ENCODE assay signal across 15 mouse cellular contexts in genomic region chr11:51843898-51844297, GRCm38 (mm10). TPM values are rescaled to one million over a fixed set of nuclear protein-coding genes. Genes with fewer than 3 reads are reported as not detected.
DNase-seq lines count a peak whose midpoint lies in the region; ATAC-seq and TF ChIP-seq lines count a peak whose summit lies in the region.
"Had no signal": no experiment of that assay in that cellular context is flagged by ENCODE, and none has a peak within 500 bp of the region (broad histone marks: within the 10 kb centered on the region; RNA-seq: fewer than 3 reads in every experiment).

No protein-coding gene starts in this region.

- no peaks in the 10 kb centered on the region; a peak in 2 of 4 replicates for H3K36me3 ChIP-seq in MEL (ENCODE audit: control insufficient read depth in 1 of 2, insufficient read depth in 2 of 2, low read length in 2 of 2)
- H3K36me3 ChIP-seq in limb, embryonic 14.5 days (ENCODE audit: control insufficient read depth, insufficient read depth, low read length), result no peaks in the 10 kb centered on the region; the same call in 1 of the 2 replicates
- H3K36me3 ChIP-seq: embryonic facial prominence, embryonic 12.5 days; hindbrain, embryonic 12.5 days; midbrain, embryonic 10.5 days had no signal

- TF ChIP-seq RAD21 in MEL (IDR thresholded peaks at IDR 0.05; ENCODE audit: low read depth, low read length), result no peak

- no peaks in the 10 kb centered on the region for H3K9me3 ChIP-seq in MEL (replicated peaks; ENCODE audit: insufficient read depth, low read length)
- no peaks in the 10 kb centered on the region for H3K9me3 ChIP-seq in limb, embryonic 14.5 days (ENCODE audit: control insufficient read depth, low read length)
- H3K9me3 ChIP-seq: embryonic facial prominence, embryonic 12.5 days; hindbrain, embryonic 12.5 days; midbrain, embryonic 10.5 days had no signal

- no peak overlapping the region for H3K9ac ChIP-seq in MEL (ENCODE audit: control insufficient read depth, low read depth, low read length, poor library complexity, severe bottlenecking)
- H3K9ac ChIP-seq in limb, embryonic 14.5 days (ENCODE audit: low read depth, low read length, severe bottlenecking), result no peak overlapping the region
- H3K9ac ChIP-seq: embryonic facial prominence, embryonic 12.5 days; hindbrain, embryonic 12.5 days had no signal

- DNase-seq in kidney, postnatal 10 days, result peak; percentile 55
- no peak for DNase-seq in kidney, postnatal 36 days
- peak; percentile 33 for DNase-seq in MEL (ENCODE audit: low read depth, low spot score)
- DNase-seq in embryo, embryonic 11 days, result peak; percentile 57
- DNase-seq in limb, embryonic 14.5 days (ENCODE audit: low spot score), result peak; percentile 33
- no peak for DNase-seq in heart, adult 11 months
- DNase-seq: adrenal gland, postnatal 14 days; kidney, adult 8-10 months; liver; right cerebral cortex, postnatal 25 days had no signal

- no peaks in the 10 kb centered on the region for H3K4me1 ChIP-seq in MEL (ENCODE audit: control insufficient read depth in 1 of 2, insufficient read depth in 2 of 2, low read length in 2 of 2)
- no peaks in the 10 kb centered on the region; the same call in 1 of the 2 replicates for H3K4me1 ChIP-seq in limb, embryonic 14.5 days (ENCODE audit: control insufficient read depth, insufficient read depth, low read length)
- H3K4me1 ChIP-seq: midbrain, embryonic 10.5 days had no signal

- no peaks in the 10 kb centered on the region for H3K27me3 ChIP-seq in MEL (ENCODE audit: control insufficient read depth in 1 of 2, insufficient read depth in 2 of 2, low read length in 2 of 2)
- no peaks in the 10 kb centered on the region for H3K27me3 ChIP-seq in limb, embryonic 14.5 days (ENCODE audit: control insufficient read depth, insufficient read depth, low read length)
- H3K27me3 ChIP-seq: embryonic facial prominence, embryonic 12.5 days; hindbrain, embryonic 12.5 days had no signal

- H3K4me3 ChIP-seq in MEL (ENCODE audit: control insufficient read depth in 1 of 2, insufficient read depth in 1 of 2, low read depth in 2 of 2, low read length in 2 of 2), result no peak overlapping the region
- no peak overlapping the region for H3K4me3 ChIP-seq in limb, embryonic 14.5 days (replicated peaks; ENCODE audit: low read length)
- H3K4me3 ChIP-seq: embryonic facial prominence, embryonic 12.5 days; hindbrain, embryonic 12.5 days; midbrain, embryonic 10.5 days had no signal

- no peak for TF ChIP-seq EP300 in MEL (IDR thresholded peaks at IDR 0.05; ENCODE audit: low read depth in 1 of 2, low read length in 2 of 2)

- no peak overlapping the region for H3K27ac ChIP-seq in MEL (ENCODE audit: control insufficient read depth, low read depth, low read length)
- H3K27ac ChIP-seq in limb, embryonic 14.5 days (replicated peaks; ENCODE audit: low read depth, low read length), result no peak overlapping the region
- H3K27ac ChIP-seq: embryonic facial prominence, embryonic 12.5 days; hindbrain, embryonic 12.5 days; midbrain, embryonic 10.5 days had no signal

- H3K4me2 ChIP-seq in limb, embryonic 14.5 days (replicated peaks; ENCODE audit: low read depth, low read length, severe bottlenecking), result no peak overlapping the region
- H3K4me2 ChIP-seq: embryonic facial prominence, embryonic 12.5 days; hindbrain, embryonic 12.5 days had no signal

- no peak for ATAC-seq in limb, embryonic 14.5 days (ENCODE audit: low FRiP score, low read depth)
- no peak for ATAC-seq in megakaryocyte, adult 5-6 weeks (ENCODE audit: poor library complexity, severe bottlenecking)
- ATAC-seq: forebrain, embryonic 14.5 days had no signal

- no peak for TF ChIP-seq POLR2A in MEL (IDR thresholded peaks at IDR 0.05; ENCODE audit: control insufficient read depth in 1 of 2, insufficient read depth in 1 of 2, low read depth in 1 of 2, low read length in 2 of 2, poor library complexity in 1 of 2)
- no peak for TF ChIP-seq POLR2A in limb, embryonic 14.5 days (IDR thresholded peaks at IDR 0.05; ENCODE audit: borderline replicate concordance, extremely low read depth, insufficient read depth, insufficient read length)

- H3K79me2 ChIP-seq in MEL (ENCODE audit: control insufficient read depth, insufficient read depth, low read length, poor library complexity), result no peaks in the 10 kb centered on the region

- no peak for TF ChIP-seq CTCF in MEL (IDR thresholded peaks at IDR 0.05 in 2 of 3, conservative IDR thresholded peaks at IDR 0.05 in 1 of 3; ENCODE audit: control insufficient read depth in 1 of 3, insufficient read depth in 1 of 3, low read depth in 2 of 3, low read length in 3 of 3, poor library complexity in 1 of 3, severe bottlenecking in 1 of 3)

TF ChIP-seq in MEL, 35 proteins besides CTCF, POLR2A, EP300 and RAD21:
- no peak for TF ChIP-seq GATA1 (IDR thresholded peaks at IDR 0.05; ENCODE audit: low read depth, low read length)
- TF ChIP-seq ZNF384 (IDR thresholded peaks at IDR 0.05; ENCODE audit: low read depth, low read length), result no peak
- no peak for TF ChIP-seq JUND (IDR thresholded peaks at IDR 0.05; ENCODE audit: low read depth, low read length)
- no peak for TF ChIP-seq MYB (IDR thresholded peaks at IDR 0.05; ENCODE audit: low read depth, low read length)
- TF ChIP-seq POLR2AphosphoS5 (IDR thresholded peaks at IDR 0.05; ENCODE audit: borderline replicate concordance, low read depth, low read length), result no peak
- TF ChIP-seq HCFC1 (IDR thresholded peaks at IDR 0.05; ENCODE audit: low read depth, low read length), result no peak
- no peak for TF ChIP-seq E2F4 (IDR thresholded peaks at IDR 0.05; ENCODE audit: borderline replicate concordance, low read depth, low read length)
- no peak for TF ChIP-seq NRF1 (IDR thresholded peaks at IDR 0.05; ENCODE audit: insufficient read depth, low read depth, low read length, poor library complexity, severe bottlenecking)
- no peak for TF ChIP-seq MEF2A (IDR thresholded peaks at IDR 0.05; ENCODE audit: extremely low read depth, insufficient replicate concordance, low read depth, low read length, poor library complexity, severe bottlenecking)
- TF ChIP-seq TCF12 (IDR thresholded peaks at IDR 0.05; ENCODE audit: low read depth, low read length), result no peak
TF ChIP-seq in MEL: peak in this region for 0.

RNA-seq across cellular contexts. Expression of gene Jade2, which starts 13.6 kb away (rescaled TPM):
- 4.5 and 5.4 TPM in 2 replicates for total RNA-seq in MEL (2012; rRNA removed)
- 10 to 100 TPM in 1 of 2 experiments, not detected in 1; 13.0 TPM for polyA plus RNA-seq in MEL (2012; ENCODE audit: insufficient read depth in 1 of 2, insufficient read length in 2 of 2, low read depth in 1 of 2, low replicate concordance in 2 of 2, missing spikeins in 1 of 2)
- polyA plus RNA-seq in limb, embryonic 14.5 days (2012; rRNA removed), result 5.2 and 5.7 TPM in 2 replicates
- polyA plus RNA-seq in limb, embryonic 14.5 days (2014; fragmentation: Nextera tagmentation; extraction: Ambion mirVana), result 1.7 and 1.8 TPM in 2 replicates
- total RNA-seq in megakaryocyte, adult 5-6 weeks (2015), result 1.9 and 2.1 TPM in 2 replicates
- 1.4 and 2.4 TPM in 2 replicates for total RNA-seq in megakaryocyte, adult 5-6 weeks (2017)

Comparison
In these comparisons a context has a peak if more than half of its experiments do, and no peak if none do; other contexts are left out.
1. DNase-seq: peak in kidney, postnatal 10 days (single experiment), MEL (single experiment), embryo, embryonic 11 days (single experiment) and limb, embryonic 14.5 days (single experiment); none in kidney, postnatal 36 days (0 of 2) and heart, adult 11 months (single experiment).